In genomic region chr10:76596338-76596737, GRCm38 (mm10) we compare ENCODE assay signal across 23 mouse cellular contexts. TPM values are rescaled to one million over a fixed set of nuclear protein-coding genes. Genes with fewer than 3 reads are reported as not detected.
A peak's percentile ranks its signal among the peaks of the same experiment; 100 is the strongest.
DNase-seq lines count a peak whose midpoint lies in the region; ATAC-seq and TF ChIP-seq lines count a peak whose summit lies in the region.
"Had no signal": no experiment of that assay in that cellular context is flagged by ENCODE, and none has a peak within 500 bp of the region (broad histone marks: within the 10 kb centered on the region; RNA-seq: fewer than 3 reads in every experiment).

No protein-coding gene starts in this region.

- ATAC-seq in erythroblast, adult 5-6 weeks (replicated peaks; ENCODE audit: low FRiP score, poor library complexity, severe bottlenecking), result 0 out of 2 replicates have a peak, but pooled peaks have one; percentile 24
- ATAC-seq in liver, postnatal 0 days, result no peak
- ATAC-seq: forebrain, embryonic 13.5 days; forebrain, postnatal 0 days; hindbrain, embryonic 16.5 days; inflammation-experienced regulatory T-cells, adult 6 months; Patski had no signal

- H3K4me3 ChIP-seq in testis, adult 2 months (ENCODE audit: control insufficient read depth, low read depth, low read length), result peak overlapping the region; percentile 8; the same call in 1 of the 2 replicates
- no peak overlapping the region for H3K4me3 ChIP-seq in liver, postnatal 0 days (ENCODE audit: low read depth, low read length)
- H3K4me3 ChIP-seq: embryonic facial prominence, embryonic 13.5 days; forebrain, embryonic 13.5 days; heart, embryonic 13.5 days; hindbrain, embryonic 12.5 days had no signal

- DNase-seq in heart, adult 11 months, result peak; percentile 91
- no peak for DNase-seq in heart, postnatal 4 days
- no peak for DNase-seq in testis, postnatal 14 days (ENCODE audit: low spot score)
- DNase-seq in liver, postnatal 0 days, result no peak
- DNase-seq: adrenal gland, adult 2 months; adrenal gland, postnatal 25 days; cerebellum, adult 18-20 months; cerebellum, adult 9-11 months; cerebellum, postnatal 36 days; forebrain, postnatal 0 days; heart, postnatal 36 days had no signal

- no peak for TF ChIP-seq CTCF in testis, adult 2 months (IDR thresholded peaks at IDR 0.05; ENCODE audit: control insufficient read depth, insufficient read depth, insufficient replicate concordance, low read depth, low read length)
- TF ChIP-seq CTCF in liver, postnatal 0 days (IDR thresholded peaks at IDR 0.05; ENCODE audit: low read depth), result no peak

- no peak for TF ChIP-seq POLR2A in testis, adult 2 months (IDR thresholded peaks at IDR 0.05; ENCODE audit: control insufficient read depth, low read depth, low read length)

- TF ChIP-seq EP300 in liver, postnatal 0 days (IDR thresholded peaks at IDR 0.05; ENCODE audit: low read depth), result no peak

- H3K9ac ChIP-seq in liver, postnatal 0 days (replicated peaks), result no peak overlapping the region
- H3K9ac ChIP-seq: embryonic facial prominence, embryonic 13.5 days; forebrain, embryonic 13.5 days; forebrain, postnatal 0 days; heart, embryonic 13.5 days; hindbrain, embryonic 12.5 days had no signal

- no peaks in the 10 kb centered on the region for H3K36me3 ChIP-seq in testis, adult 2 months (ENCODE audit: control insufficient read depth, insufficient read depth, low read length)
- no peaks in the 10 kb centered on the region for H3K36me3 ChIP-seq in liver, postnatal 0 days (replicated peaks; ENCODE audit: insufficient read depth, low read length)
- H3K36me3 ChIP-seq: hindbrain, embryonic 12.5 days had no signal

- no peaks in the 10 kb centered on the region for H3K27me3 ChIP-seq in testis, adult 2 months (ENCODE audit: control insufficient read depth, insufficient read depth, low read length)
- H3K27me3 ChIP-seq in liver, postnatal 0 days (ENCODE audit: insufficient read depth, low read length), result no peaks in the 10 kb centered on the region
- H3K27me3 ChIP-seq: embryonic facial prominence, embryonic 13.5 days; heart, embryonic 13.5 days; hindbrain, embryonic 12.5 days; Patski had no signal

- 89% methylated on average over 31 of the region's 31 CpGs for whole genome bisulfite sequencing in liver, postnatal 0 days (ENCODE audit: insufficient replicate concordance)

- H3K4me1 ChIP-seq in testis, adult 2 months (ENCODE audit: control insufficient read depth, insufficient read depth, low read length), result peaks cover 4% of the 10 kb centered on the region; the same call in 1 of the 2 replicates
- H3K4me1 ChIP-seq in liver, postnatal 0 days (ENCODE audit: insufficient read depth), result 0 out of 2 replicates have a peak, but pooled peaks cover 4% of the 10 kb centered on the region
- H3K4me1 ChIP-seq: forebrain, embryonic 13.5 days; heart, embryonic 13.5 days; hindbrain, embryonic 12.5 days had no signal

- no peaks in the 10 kb centered on the region for H3K9me3 ChIP-seq in liver, postnatal 0 days (ENCODE audit: low read length)
- H3K9me3 ChIP-seq: embryonic facial prominence, embryonic 13.5 days; forebrain, embryonic 13.5 days; heart, embryonic 13.5 days; hindbrain, embryonic 12.5 days had no signal

- no peak overlapping the region for H3K27ac ChIP-seq in testis, adult 2 months (ENCODE audit: control insufficient read depth, insufficient read depth, low read depth, low read length)
- no peak overlapping the region for H3K27ac ChIP-seq in liver, postnatal 0 days (ENCODE audit: low read depth)
- H3K27ac ChIP-seq: embryonic facial prominence, embryonic 13.5 days; forebrain, embryonic 13.5 days; heart, embryonic 13.5 days; hindbrain, embryonic 12.5 days had no signal

- H3K4me2 ChIP-seq in liver, postnatal 0 days (ENCODE audit: low read depth, low read length), result no peak overlapping the region
- H3K4me2 ChIP-seq: embryonic facial prominence, embryonic 13.5 days; forebrain, embryonic 13.5 days; heart, embryonic 13.5 days; hindbrain, embryonic 12.5 days had no signal

RNA-seq across cellular contexts. Expression of gene Ftcd, which starts 20.9 kb away (rescaled TPM):
- under 1 TPM; 0.88 TPM for total RNA-seq in heart, postnatal 4 days (2021)
- 0.40 and 0.52 TPM in 2 replicates for polyA plus RNA-seq in testis, adult 2 months (2012; rRNA removed)
- total RNA-seq in erythroblast, adult 5-6 weeks (2015; ENCODE audit: low replicate concordance), result not detected in 2 replicates
- total RNA-seq in erythroblast, adult 5-6 weeks (2017; ENCODE audit: low replicate concordance), result not detected in 2 replicates
- polyA plus RNA-seq in liver, postnatal 0 days (2015; fragmentation: Nextera tagmentation; extraction: Ambion mirVana), result 171 TPM in 2 replicates
- total RNA-seq: adrenal gland, postnatal 25 days; heart, adult 8-10 months; heart, postnatal 36 days had no signal
- polyA plus RNA-seq: embryonic facial prominence, embryonic 13.5 days; forebrain, embryonic 13.5 days; hindbrain, embryonic 12.5 days; inflammation-experienced regulatory T-cells, adult 6 months had no signal

RNA-seq across cellular contexts. Expression of gene Col6a2, which starts 27.1 kb away (rescaled TPM):
- 100 to 1,000 TPM; 201 to 217 TPM for total RNA-seq in heart, postnatal 4 days (2021)
- polyA plus RNA-seq in testis, adult 2 months (2012; rRNA removed), result 10.9 and 16.2 TPM in 2 replicates
- 0.84 TPM in 1 of 2 replicates, not detected in the other for total RNA-seq in erythroblast, adult 5-6 weeks (2015; ENCODE audit: low replicate concordance)
- total RNA-seq in erythroblast, adult 5-6 weeks (2017; ENCODE audit: low replicate concordance), result 0.14 TPM in 1 of 2 replicates, not detected in the other
- polyA plus RNA-seq in liver, postnatal 0 days (2015; fragmentation: Nextera tagmentation; extraction: Ambion mirVana), result 5.9 and 6.2 TPM in 2 replicates
- polyA plus RNA-seq: inflammation-experienced regulatory T-cells, adult 6 months had no signal

RNA-seq across cellular contexts. Expression of gene Spatc1l, which starts 34.3 kb away (rescaled TPM):
- not detected for total RNA-seq in heart, postnatal 4 days (2021)
- polyA plus RNA-seq in testis, adult 2 months (2012; rRNA removed), result 278 and 287 TPM in 2 replicates
- total RNA-seq in erythroblast, adult 5-6 weeks (2015; ENCODE audit: low replicate concordance), result not detected in 2 replicates
- total RNA-seq in erythroblast, adult 5-6 weeks (2017; ENCODE audit: low replicate concordance), result not detected in 2 replicates
- not detected in 2 replicates for polyA plus RNA-seq in liver, postnatal 0 days (2015; fragmentation: Nextera tagmentation; extraction: Ambion mirVana)
- total RNA-seq: adrenal gland, adult 2 months; adrenal gland, postnatal 25 days; forebrain, postnatal 0 days; gastrocnemius, adult 8-10 months; heart, adult 8-10 months; heart, postnatal 36 days had no signal
- polyA plus RNA-seq: adrenal gland, adult 2 months; embryonic facial prominence, embryonic 13.5 days; forebrain, postnatal 0 days; heart, embryonic 13.5 days; heart, postnatal 0 days; hindbrain, embryonic 12.5 days; hindbrain, embryonic 16.5 days; inflammation-experienced regulatory T-cells, adult 6 months; Patski had no signal

Comparison
In these comparisons a context has a peak if more than half of its experiments do, and no peak if none do; other contexts are left out.
1. RNA of gene Col6a2, which starts 27.1 kb away (total RNA-seq): 201 to 217 TPM in heart, postnatal 4 days; 0.14 to 0.84 TPM in erythroblast, adult 5-6 weeks; every median in the first group is over 100 times any median in the second.